Mouse (Mus musculus) megakaryocyte, embryonic 14.5 days (primary cell): Measurements from ENCODE around the gene Nid1.

Source experiments
- FLI1 ChIP-seq: IDR thresholded peaks from 2 replicates; pipeline ENCODE4 v1.6.1; 2012; ENCODE audit warnings: low read length, inconsistent platforms, mixed read lengths
- GATA1 ChIP-seq: IDR thresholded peaks from 3 replicates; pipeline ENCODE4 v1.6.1; 2012; ENCODE audit warnings: mixed read lengths, low read length, inconsistent platforms, borderline replicate concordance

- TF ChIP-seq GATA1 = no peak
- TF ChIP-seq FLI1 = no peak
Observed at GRCm38 (mm10) chr13:13503695-13504386, 66.5 kb downstream of the Nid1 start.
